Mouse (Mus musculus) spleen, embryonic (tissue): ENCODE results near the gene Rgs16.
"Not testable (repeated sequence)": the region's sequence is repeated elsewhere in the genome, so short reads cannot be mapped to it uniquely, and the experiment has no call there.

Source experiments
- CTCF ChIA-PET: fragments of 350-600 bp; sonication (Branson Sonifier 250); formaldehyde crosslinking; loops from one replicate; lab custom pipeline; 2022; lab: Charles Lee

Gene Rgs16

DNA sequence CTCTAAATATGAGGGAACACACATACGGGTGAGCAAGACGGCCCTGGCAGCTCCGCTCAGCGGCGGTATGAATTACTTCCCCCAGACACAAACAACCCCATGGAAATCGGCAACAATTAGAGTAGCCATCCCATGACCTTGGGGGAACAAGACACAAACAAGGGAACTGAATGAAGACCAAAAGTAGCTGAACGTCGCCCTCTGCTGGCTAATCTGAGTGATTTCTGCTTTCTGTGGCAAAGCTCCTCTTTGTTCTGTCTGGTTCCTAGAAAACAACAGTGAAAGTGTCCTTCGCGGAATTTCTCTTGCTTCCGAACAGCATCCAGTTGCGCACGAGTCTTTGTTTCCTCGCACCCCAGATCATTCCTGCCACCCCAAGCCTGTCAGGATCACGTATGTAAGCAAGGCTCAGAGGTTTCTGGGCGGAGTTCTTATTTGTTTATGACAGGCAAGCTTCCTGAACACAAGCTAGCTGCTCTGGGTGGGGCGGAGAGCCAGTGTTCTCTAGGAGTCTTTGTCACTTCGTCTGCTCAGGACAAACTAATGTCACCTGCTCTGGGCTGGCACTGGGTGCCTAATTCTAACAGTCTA, 9.2 kb downstream of the Rgs16 start, which contains the start of gene Rnasel:
Gene Rnasel (plus strand): TSS at position 216 of the 591 bp plus-strand sequence.
- CTCF ChIA-PET, result no interaction called here

DNA sequence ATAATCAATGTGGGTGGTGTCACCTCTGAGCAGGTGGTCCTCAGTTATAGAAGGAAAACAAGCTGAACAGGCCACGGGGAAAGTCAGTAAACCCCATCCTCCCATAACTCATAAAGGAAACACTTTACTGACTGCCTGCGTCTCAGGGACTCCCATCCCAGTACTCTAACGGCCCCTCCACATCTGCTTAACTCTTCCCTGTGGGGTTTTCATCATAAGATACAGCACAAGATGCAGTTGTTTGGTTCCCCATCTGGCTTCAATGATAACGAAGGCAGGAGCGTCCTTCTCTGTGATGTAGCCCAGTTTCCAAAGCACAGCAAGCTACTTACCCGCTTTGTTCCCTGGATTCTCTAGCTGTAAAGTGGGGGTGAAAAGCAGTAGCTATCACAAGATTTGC, 9.9 kb downstream of the Rgs16 start:
- CTCF ChIA-PET, result no interaction called here

DNA sequence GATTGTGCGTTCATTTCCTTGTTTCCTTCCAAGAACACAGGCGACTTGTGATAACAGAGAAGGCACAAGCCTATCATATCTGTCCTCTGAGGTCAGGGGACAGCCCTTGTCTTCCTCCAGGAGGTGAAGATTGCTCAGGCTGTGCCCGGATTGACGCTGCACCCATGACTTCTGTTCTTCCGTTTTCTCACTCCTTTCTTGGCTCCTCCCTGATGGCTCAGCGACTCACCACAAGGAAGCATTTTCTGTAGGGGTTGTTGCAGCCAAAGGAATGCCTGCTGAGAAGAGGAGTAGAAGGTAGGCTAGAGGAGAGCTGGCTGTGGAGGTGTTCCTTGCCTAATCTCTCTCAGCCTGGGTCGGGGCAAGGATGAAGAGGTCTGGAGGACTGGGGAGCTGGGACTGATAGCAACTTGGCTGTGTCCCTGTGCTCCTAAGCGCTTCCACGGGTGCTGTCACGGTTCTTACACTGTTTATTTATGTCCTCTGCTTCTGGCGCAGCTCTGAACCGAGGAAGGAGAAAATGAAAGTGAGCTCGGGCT, 11.7 kb downstream of the Rgs16 start:
- CTCF ChIA-PET, result interaction anchor here (0.7 to 1.2 kb wide), 2 partner anchors 11 to 243 kb away, joined by 3 read pairs; no protein-coding TSS in a partner anchor

DNA sequence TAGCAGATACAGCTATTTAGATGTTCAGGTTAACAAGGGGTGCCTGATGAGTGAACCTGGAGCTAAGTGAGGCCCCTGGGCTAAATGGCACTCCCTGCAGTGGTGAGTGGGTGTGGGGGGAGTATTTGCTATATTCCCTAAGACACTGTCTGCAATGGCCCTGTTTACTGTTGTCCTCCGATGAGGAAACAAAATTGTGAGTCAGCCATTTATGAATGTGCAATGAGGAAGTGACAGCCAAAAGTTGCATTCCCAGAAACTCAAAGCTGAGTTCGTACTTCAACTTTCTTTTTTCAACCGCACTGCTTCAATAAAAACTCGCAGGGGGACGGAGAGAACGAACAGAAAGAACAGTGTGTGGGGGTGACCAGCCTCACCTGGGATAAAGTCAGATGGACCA, 12.4 kb downstream of the Rgs16 start:
- CTCF ChIA-PET, result interaction anchor here (0.7 to 1.2 kb wide), 2 partner anchors 11 to 244 kb away, joined by 3 read pairs; no protein-coding TSS in a partner anchor

DNA sequence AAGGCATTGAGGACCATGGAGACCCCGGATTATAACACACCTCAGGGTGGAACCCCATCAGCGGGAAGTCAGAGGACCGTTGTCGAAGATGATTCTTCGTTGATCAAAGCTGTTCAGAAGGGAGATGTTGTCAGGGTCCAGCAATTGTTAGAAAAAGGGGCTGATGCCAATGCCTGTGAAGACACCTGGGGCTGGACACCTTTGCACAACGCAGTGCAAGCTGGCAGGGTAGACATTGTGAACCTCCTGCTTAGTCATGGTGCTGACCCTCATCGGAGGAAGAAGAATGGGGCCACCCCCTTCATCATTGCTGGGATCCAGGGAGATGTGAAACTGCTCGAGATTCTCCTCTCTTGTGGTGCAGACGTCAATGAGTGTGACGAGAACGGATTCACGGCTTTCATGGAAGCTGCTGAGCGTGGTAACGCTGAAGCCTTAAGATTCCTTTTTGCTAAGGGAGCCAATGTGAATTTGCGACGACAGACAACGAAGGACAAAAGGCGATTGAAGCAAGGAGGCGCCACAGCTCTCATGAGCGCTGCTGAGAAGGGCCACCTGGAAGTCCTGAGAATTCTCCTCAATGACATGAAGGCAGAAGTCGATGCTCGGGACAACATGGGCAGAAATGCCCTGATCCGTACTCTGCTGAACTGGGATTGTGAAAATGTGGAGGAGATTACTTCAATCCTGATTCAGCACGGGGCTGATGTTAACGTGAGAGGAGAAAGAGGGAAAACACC, 13.7 kb downstream of the Rgs16 start:
- CTCF ChIA-PET, result no interaction called here

DNA sequence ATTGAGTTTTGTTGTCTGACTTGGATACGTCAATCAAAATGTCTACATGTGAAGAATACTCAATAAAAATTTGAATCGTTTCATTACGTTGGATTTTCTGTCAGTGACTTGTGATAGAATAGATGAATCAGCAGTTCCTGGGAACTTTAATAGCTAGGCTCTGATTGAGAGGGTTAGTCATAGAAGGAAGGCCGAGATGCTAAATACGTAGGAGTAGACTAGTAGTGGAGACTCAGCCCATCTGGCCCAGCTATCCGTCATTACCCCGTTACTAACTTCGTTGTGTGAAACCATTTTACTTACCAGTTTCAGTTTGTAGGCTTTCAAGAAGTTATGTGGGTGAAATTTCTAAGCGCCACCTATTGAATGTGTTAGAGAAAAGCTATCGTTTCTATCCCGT, 24.0 kb downstream of the Rgs16 start:
- CTCF ChIA-PET, result no interaction called here

DNA sequence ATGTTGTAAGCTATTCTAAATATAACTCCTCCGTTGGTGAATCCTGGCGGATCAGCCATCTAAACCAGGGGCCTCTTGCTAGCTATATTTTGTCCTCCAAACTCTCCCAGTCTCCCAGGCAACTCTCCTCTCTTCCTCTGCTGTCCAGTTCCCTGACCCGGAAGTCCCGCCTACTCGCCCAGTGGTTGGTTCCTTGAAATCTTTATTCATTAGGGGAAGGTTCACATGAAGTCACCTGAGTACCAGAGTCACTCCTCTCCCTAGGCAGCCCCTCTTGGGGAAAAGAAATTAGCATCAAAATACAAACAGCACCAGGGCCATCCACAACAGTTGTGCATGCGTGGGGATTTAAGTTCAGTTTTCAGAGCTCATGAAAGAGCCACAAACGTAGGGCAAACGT, 26.1 kb downstream of the Rgs16 start:
- CTCF ChIA-PET, result no interaction called here

DNA sequence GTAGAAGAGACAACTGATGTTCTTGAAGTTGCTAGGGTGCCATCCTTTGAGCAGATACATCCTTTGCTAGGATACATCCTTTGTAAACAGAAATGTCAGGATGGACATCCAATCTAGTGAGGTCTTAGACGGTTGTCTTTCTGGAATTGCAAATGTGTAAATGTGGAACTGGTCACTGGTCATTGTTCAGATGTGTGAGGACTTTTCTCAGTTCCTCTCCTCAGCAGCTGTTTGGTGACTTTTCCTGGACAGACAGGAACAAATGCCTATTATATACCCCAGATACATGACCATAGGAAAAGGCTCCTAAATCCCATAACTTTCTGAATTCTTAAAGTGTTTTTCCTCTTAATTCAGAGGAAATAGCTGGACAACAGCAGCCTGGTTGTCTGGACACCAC, 27.1 kb downstream of the Rgs16 start:
- CTCF ChIA-PET, result no interaction called here

DNA sequence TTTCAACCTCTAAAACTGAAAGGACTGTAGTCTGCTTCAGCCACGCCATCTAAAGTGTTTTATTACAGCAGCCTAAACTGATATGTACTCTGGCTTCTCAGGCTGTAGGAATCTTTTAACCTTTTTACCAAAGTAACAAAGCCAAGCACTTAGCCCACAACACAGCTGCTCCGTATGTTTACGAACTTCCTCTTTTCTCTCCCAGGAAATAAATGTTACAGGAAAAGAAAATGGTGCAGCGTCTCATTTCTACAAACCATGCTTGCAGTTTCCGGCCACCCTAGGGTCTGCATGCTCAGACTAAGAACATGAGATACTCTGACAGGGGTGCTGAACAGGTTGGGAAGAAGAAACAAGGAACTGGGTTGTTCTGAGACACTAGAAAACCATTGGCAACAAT, 28.3 kb downstream of the Rgs16 start:
- CTCF ChIA-PET, result no interaction called here

DNA sequence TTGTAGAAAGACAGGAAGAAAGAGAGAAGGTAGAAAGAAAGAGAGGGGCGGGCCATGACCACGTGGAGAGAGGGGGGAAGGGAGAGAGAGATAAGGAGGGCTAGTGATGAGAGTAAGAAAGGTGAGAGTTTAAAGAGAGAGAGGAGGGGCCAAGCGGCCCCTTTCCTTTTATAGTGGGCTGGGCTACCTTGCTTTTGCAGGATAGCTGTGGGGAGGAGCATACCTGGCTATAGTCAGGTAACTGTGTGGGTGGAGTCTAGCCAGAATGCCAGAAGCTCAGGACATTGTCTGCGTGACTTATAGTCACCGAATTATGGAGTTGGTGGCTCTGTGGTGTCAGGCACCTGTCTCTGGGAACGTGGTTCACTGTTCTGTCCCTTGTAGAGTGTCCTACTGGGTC, 29.4 kb downstream of the Rgs16 start:
- CTCF ChIA-PET, result not testable (repeated sequence)

DNA sequence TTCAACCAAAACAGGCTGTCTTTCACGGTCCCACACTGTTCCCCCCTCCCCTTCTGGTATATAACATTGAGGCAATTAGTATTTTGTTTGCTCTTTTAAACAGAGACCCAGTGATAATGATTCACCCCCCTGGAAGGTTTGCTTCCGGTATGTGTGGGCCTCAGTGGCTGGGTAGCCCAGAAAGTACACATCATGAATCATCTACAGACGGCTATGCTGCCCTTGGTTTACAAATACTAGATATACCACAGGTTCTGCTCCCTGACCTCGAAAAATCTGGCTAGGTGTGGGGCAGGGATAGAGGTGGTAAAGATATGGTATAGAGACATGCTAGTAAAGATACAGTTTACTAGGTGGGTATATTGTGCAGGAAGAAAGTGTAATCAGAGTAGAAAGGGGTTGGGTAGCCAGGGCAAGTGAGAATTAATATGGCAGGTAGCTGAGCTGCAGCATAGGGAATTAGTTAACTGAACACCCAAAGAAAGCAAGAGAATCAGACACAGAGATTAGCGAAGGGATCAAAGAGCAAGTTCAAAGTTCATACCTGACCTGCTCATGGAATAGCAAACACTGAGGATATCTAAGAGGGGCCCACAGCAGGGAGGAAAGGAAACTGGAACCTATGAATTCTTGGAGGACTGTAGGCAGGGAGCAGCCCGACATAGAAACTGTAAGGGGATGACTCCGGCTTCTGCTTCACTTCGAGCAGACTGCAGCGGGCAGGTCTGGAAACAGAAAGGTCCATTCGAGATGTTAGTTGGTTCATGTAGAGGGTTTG, 30.0 kb downstream of the Rgs16 start:
- CTCF ChIA-PET, result no interaction called here

DNA sequence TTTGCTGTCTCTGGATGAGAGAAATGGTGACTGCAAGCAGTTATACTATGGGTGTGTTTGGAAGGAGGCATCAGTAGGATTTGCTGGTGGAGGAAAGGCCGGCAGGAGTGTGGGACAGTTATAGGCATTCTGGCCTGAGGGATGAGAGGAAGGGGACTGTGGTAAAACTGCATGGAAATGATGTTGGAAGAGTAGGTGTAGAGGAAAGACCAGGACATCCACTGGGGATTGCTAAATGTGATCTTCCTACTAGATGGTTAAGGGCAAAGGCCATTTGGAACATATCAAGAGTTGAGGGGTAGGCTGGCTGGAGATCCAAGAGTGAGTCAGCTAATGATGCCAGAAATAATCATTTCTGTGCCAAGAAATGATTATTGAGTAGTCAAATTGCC, 30.6 kb downstream of the Rgs16 start:
- CTCF ChIA-PET, result no interaction called here

DNA sequence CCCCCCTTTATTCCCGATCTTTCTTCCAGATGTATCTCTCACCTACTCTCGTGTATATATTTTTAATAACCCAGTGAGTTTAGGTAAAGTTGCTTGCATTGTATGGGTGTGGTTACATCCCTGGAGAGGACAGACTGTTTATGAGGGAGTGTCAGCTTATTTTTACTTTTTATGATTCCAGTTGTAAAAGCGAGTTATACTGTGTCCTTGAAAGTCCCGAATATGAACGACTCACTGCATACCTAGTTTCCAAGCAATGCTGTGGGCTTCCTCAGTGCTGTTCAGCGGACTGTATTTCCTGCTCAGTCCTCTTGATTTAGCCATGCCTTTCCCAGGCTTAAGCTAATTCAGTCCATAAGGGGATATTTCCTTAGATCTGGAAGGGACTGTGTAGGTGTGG, 35.0 kb downstream of the Rgs16 start:
- CTCF ChIA-PET, result no interaction called here

DNA sequence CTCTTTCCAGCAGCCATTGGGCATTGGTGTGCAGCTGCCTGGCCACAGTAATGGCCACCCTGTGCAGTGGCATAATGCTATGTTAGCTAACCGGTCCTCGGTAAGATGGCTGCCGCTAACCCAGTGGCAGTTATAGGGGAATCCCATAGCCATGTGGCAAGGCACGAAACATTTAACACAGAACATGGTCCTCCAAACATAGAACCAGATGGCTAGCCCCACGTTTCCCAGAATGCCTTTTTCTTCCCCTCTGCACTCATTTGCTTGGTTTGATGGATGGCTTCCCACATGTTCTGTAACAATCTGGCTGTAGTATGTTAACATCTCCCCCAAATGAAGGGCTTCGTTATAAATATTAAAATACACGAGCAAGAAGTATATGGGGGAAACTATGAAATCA, 36.1 kb downstream of the Rgs16 start:
- CTCF ChIA-PET, result no interaction called here

DNA sequence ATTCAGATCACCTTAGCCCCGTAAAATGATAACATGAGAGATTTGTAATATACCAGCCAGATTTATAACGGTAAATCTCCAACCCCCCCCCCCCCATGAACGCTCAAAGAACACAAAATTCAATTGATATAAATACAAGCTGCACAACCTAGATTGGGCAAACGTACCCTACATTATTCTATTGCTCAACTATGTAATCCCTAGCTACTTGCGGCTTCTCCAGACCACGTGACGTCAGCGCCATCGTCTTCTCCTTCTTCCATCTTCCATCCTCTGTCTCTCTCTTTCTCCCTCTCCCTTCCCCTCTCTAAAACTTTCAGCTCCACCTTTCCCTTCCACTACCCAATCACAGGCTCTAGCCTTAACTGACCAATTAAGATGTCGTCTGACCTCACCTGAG, 38.1 kb downstream of the Rgs16 start:
- CTCF ChIA-PET, result no interaction called here

DNA sequence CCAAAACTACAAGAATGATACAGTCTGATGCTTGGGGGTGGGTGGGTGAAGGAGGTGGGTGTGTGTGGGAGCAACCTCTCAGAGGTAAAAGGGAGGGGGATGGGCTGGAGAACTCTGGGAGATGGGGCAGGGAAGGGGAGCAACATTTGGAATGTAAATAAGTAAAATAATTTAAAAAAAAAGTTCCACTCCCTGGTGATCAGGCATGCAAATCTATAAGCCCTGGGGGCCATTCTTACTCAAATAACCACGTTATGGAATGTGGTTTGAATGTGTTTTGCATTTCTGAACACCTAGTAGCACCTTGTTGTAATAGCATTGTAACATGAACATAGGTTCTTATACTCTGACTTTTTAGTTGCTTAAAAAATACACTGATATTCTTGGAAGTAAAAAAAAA, 43.2 kb downstream of the Rgs16 start:
- CTCF ChIA-PET, result no interaction called here

DNA sequence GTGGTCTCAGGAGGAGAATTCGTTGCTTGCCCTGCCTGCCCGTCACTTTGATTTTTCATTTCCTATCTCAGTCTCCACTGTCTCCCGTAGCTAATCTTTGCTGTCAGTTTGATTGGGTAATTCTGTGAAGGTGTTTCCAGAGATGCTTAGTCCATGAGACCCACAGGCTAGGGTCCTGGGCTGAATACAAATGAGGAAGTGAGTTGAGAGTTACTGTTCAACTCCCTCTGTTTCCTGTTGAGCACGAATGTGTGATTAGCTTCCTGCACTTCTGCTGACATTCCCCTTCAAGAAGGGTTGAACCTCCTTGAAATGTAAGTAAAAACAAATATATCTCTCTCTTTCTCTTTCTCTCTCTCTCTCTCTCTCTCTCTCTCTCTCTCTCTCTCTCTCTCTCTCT, 45.5 kb downstream of the Rgs16 start:
- CTCF ChIA-PET, result no interaction called here

DNA sequence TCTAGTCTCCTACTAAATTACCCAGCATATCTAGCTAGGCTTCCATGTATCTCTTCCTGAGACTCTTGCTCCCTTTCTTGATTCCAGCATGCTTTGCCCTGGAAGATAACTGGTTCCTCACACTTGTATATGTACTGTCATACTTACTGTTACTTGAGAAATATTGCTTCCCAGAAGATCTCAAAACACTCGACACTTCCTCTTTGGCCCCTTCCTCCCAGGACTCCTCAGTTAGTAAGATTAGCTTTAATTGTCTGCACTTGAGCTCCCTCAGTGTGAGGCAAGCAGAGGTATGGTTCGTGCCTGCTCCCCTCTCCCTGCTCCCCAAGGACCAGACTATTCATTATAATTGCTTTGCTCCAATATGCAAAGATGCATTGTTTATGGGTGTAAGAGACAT, 50.6 kb downstream of the Rgs16 start:
- CTCF ChIA-PET, result no interaction called here

DNA sequence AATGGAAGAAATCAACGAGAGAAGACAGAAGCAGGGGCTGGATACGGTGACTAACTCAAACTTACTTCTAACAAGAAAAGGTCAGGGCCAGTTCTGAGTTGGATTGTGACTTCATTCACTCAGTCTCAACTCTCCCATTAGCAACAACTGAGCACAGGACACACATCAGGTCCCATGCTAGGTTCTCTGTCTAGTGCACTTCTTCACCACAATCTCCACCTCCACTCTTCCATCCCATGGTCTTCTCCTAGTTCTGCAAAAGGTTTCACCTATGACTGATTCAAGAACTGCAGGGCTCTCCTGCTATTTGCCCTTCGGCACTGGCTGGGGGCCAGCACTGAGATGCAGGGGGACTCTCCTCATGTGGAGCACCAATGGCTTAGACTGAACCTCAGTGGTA, 54.1 kb downstream of the Rgs16 start:
- CTCF ChIA-PET, result no interaction called here
